In the genomic region with DNA sequence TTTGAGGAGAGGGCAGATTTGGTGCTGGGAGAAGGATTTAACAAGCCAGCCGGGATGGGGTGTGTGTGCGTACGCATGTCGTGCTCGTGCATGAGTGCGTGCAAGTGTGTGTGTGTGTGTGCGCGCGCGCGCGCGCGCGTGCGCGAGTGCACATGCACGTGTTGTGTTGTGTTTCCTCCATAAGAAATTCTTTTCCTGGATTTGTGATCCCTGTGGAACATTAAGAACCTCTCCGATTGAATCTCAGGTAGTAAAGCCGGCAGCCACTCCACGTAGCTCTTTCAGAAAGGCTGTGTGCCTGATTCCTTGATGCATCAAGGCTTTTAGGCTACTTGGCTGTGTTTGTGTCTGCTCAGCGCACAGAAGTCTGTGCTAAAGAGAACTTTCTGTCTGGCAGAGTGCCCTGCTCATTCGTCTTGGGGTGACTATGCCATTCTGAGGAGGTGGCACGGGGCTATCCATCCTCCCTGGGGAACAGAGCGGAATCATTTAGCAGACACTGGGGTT, we compare ENCODE assay signal across 8 mouse cellular contexts.
DNase-seq lines count a peak whose midpoint lies in the region; ATAC-seq and TF ChIP-seq lines count a peak whose summit lies in the region.

No protein-coding gene starts in this region.

- H3K4me1 ChIP-seq in forebrain, embryonic 15.5 days = peaks cover 40% of the 10 kb centered on the region
- peaks cover 10% of the 10 kb centered on the region for H3K4me1 ChIP-seq in olfactory bulb, adult 2 months (ENCODE audit: control insufficient read depth, insufficient read depth, low read length)

- TF ChIP-seq POLR2A in olfactory bulb, adult 2 months (IDR thresholded peaks at IDR 0.05; ENCODE audit: insufficient read depth, low read depth, low read length) = no peak

- intact Hi-C loops in gastrocnemius, postnatal 36 days (cut with DNase I) = no loop called here

- no peak for TF ChIP-seq CTCF in olfactory bulb, adult 2 months (IDR thresholded peaks at IDR 0.05; ENCODE audit: insufficient read depth, low read depth, low read length)

- H3K36me3 ChIP-seq in forebrain, embryonic 15.5 days = no peaks in the 10 kb centered on the region

- ATAC-seq in forebrain, embryonic 15.5 days (replicated peaks) = peak; percentile 65

- peak; percentile 63 for DNase-seq in cerebellum, adult 9-10 months
- peak; percentile 45 for DNase-seq in layer of hippocampus, postnatal 25 days (ENCODE audit: extremely low spot score in 1 of 2, low spot score in 1 of 2)
- no peak for DNase-seq in thymus, postnatal 0 days (ENCODE audit: low spot score)
- no peak for DNase-seq in gastrocnemius, postnatal 36 days
- no peak for DNase-seq in lung, postnatal 4 days
- DNase-seq in urinary bladder, adult 18-20 months (ENCODE audit: low spot score in 2 of 2) = no peak

- peak overlapping the region; percentile 47 for H3K4me2 ChIP-seq in forebrain, embryonic 15.5 days (replicated peaks)

- H3K27ac ChIP-seq in forebrain, embryonic 15.5 days (replicated peaks) = peak overlapping the region; percentile 92
- H3K27ac ChIP-seq in olfactory bulb, adult 2 months (ENCODE audit: insufficient read depth, low read depth, low read length) = peak overlapping the region; percentile 1; the same call in 1 of the 2 replicates

- H3K9ac ChIP-seq in forebrain, embryonic 15.5 days (replicated peaks) = peak overlapping the region; percentile 29

- H3K9me3 ChIP-seq in forebrain, embryonic 15.5 days = no peaks in the 10 kb centered on the region

- no peaks in the 10 kb centered on the region for H3K27me3 ChIP-seq in forebrain, embryonic 15.5 days

- H3K4me3 ChIP-seq in forebrain, embryonic 15.5 days = peak overlapping the region; percentile 33
- peak overlapping the region; percentile 46 for H3K4me3 ChIP-seq in olfactory bulb, adult 2 months (ENCODE audit: insufficient read depth, low read depth, low read length)

- 47% methylated on average over 25 of the region's 25 CpGs for WGBS in forebrain, embryonic 15.5 days
- WGBS in olfactory bulb, adult 2 months = 48% methylated on average over 25 of the region's 25 CpGs

Comparison
In these comparisons a context has a peak if more than half of its experiments do, and no peak if none do; other contexts are left out.
1. DNase-seq: peak in cerebellum, adult 9-10 months (single experiment) and layer of hippocampus, postnatal 25 days (2 of 2); none in thymus, postnatal 0 days (single experiment), gastrocnemius, postnatal 36 days (0 of 2), lung, postnatal 4 days (0 of 2) and urinary bladder, adult 18-20 months (0 of 2).